Mouse (Mus musculus): ENCODE measurements around the gene Gm826. TPM values are rescaled to one million over a fixed set of nuclear protein-coding genes. Genes with fewer than 3 reads are reported as not detected.

Gm826 gene
- 0.39 TPM for polyA plus RNA-seq (2014; fragmentation: Illumina TruSeq; extraction: RNeasy Lipid Tissue Mini Kit (QIAGEN cat#74804); ENCODE audit: low read depth, low replicate concordance)

DNA sequence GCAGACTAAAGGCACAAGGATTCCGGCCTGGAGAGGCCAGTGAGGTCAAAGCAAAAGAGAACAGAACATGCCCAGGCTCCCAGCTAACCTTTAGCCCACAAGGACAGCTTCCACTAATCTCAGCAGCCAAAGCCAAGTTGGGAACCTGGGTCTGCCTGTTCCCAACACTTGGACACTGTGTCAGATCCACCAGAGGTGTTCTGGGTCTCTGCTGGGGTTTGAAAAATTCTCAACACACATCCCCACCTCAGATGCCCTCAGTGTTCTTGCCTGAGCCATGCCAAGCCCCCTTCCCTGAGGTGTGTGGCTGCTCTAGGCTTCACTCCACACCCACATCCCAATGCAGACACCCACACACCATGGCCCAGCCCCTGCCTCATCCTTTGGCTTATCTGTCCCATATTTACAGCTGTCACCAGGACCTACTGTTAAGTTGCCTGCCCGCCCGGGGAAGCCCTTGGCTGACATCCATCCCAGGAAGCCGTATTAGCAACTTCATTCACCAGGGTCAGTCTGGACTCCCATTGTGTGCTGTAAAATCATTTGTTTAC, at the start of gene Gm826:
Gene Gm826 (minus strand): TSS at position 52 of the 551 bp plus-strand sequence.

GRCm38 (mm10) chr2:160366980-160367338, 33.0 kb upstream of the Gm826 start, which contains the start of gene Mafb:
Gene Mafb (minus strand): TSS chr2:160367065.

Other genes with a start within 250 kb of the Gm826 start
- gene Mafb, start 32.9 kb upstream of the Gm826 start, polyA plus RNA-seq (2014; fragmentation: Illumina TruSeq; extraction: RNeasy Lipid Tissue Mini Kit (QIAGEN cat#74804); ENCODE audit: low read depth, low replicate concordance) = 4.0 TPM

Measured in testis, adult 10 weeks (tissue).